9 mouse cellular contexts compared by ENCODE assay signal in the genomic region with DNA sequence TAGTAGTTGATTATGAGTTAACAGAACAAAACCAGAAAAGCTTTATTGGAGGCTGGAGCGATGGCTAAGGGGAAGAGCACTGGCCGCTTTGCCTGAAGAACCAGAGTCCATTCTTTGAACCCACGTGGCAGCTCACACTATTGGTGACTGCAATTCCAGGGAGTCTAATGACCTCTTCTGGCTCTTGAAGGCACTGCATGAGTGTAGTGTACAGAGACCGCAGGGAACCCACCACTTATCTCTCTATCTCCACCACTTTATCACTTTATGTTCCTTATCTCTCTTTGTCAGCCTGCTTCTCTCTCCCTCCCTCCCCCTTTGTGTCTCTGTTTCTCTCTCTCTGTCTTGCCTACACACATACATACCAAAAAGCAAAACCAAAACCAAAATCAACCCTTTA.
DNase-seq lines count a peak whose midpoint lies in the region; ATAC-seq and TF ChIP-seq lines count a peak whose summit lies in the region.
"Had no signal": no experiment of that assay in that cellular context is flagged by ENCODE, and none has a peak within 500 bp of the region (broad histone marks: within the 10 kb centered on the region; RNA-seq: fewer than 3 reads in every experiment).

No protein-coding gene starts in this region.

- TF ChIP-seq POLR2A in testis, adult 2 months (IDR thresholded peaks at IDR 0.05; ENCODE audit: control insufficient read depth, low read depth, low read length) = no peak

- no peaks in the 10 kb centered on the region for H3K9me3 ChIP-seq in forebrain, embryonic 11.5 days (ENCODE audit: control insufficient read depth, low read length)
- no peaks in the 10 kb centered on the region for H3K9me3 ChIP-seq in forebrain, embryonic 10.5 days
- no peaks in the 10 kb centered on the region for H3K9me3 ChIP-seq in forebrain, embryonic 14.5 days (replicated peaks; ENCODE audit: control insufficient read depth, low read length)
- H3K9me3 ChIP-seq in kidney, postnatal 0 days (replicated peaks; ENCODE audit: low read length) = no peaks in the 10 kb centered on the region
- no peaks in the 10 kb centered on the region for H3K9me3 ChIP-seq in megakaryocyte, embryonic 14.5 days

- DNase-seq in forebrain, embryonic 11.5 days (ENCODE audit: low spot score) = peak; percentile 48
- DNase-seq in forebrain, embryonic 10.5 days (ENCODE audit: extremely low spot score, low spot score) = no peak
- DNase-seq in testis, postnatal 14 days (ENCODE audit: low spot score) = no peak
- peak; percentile 61 for DNase-seq in forebrain, embryonic 14.5 days (ENCODE audit: low spot score)
- peak; percentile 71 for DNase-seq in kidney, postnatal 0 days (ENCODE audit: low spot score)
- DNase-seq in thymus, postnatal 4 days = peak; percentile 59

- H3K4me3 ChIP-seq in forebrain, embryonic 11.5 days (ENCODE audit: low read depth, low read length) = no peak overlapping the region
- no peak overlapping the region for H3K4me3 ChIP-seq in forebrain, embryonic 10.5 days
- H3K4me3 ChIP-seq in testis, adult 2 months (ENCODE audit: control insufficient read depth, low read depth, low read length) = no peak overlapping the region
- no peak overlapping the region for H3K4me3 ChIP-seq in forebrain, embryonic 14.5 days (ENCODE audit: low read depth, low read length)
- H3K4me3 ChIP-seq in kidney, postnatal 0 days (replicated peaks; ENCODE audit: low read depth, low read length) = no peak overlapping the region
- peak overlapping the region; percentile 71 for H3K4me3 ChIP-seq in megakaryocyte, embryonic 14.5 days (replicated peaks)
- H3K4me3 ChIP-seq: myocyte had no signal

- no peak overlapping the region for H3K27ac ChIP-seq in forebrain, embryonic 11.5 days (ENCODE audit: low read depth, low read length)
- H3K27ac ChIP-seq in forebrain, embryonic 10.5 days = no peak overlapping the region
- H3K27ac ChIP-seq in testis, adult 2 months (ENCODE audit: control insufficient read depth, insufficient read depth, low read depth, low read length) = no peak overlapping the region
- no peak overlapping the region for H3K27ac ChIP-seq in forebrain, embryonic 14.5 days (ENCODE audit: low read depth, low read length)
- no peak overlapping the region for H3K27ac ChIP-seq in kidney, postnatal 0 days

- H3K4me1 ChIP-seq in forebrain, embryonic 11.5 days (replicated peaks; ENCODE audit: control insufficient read depth, insufficient read depth, low read length) = peaks cover 7% of the 10 kb centered on the region; the same call in 1 of the 2 replicates
- H3K4me1 ChIP-seq in forebrain, embryonic 10.5 days = peaks cover 24% of the 10 kb centered on the region
- no peaks in the 10 kb centered on the region for H3K4me1 ChIP-seq in testis, adult 2 months (ENCODE audit: control insufficient read depth, insufficient read depth, low read length)
- peaks cover 13% of the 10 kb centered on the region for H3K4me1 ChIP-seq in forebrain, embryonic 14.5 days (ENCODE audit: control insufficient read depth, insufficient read depth, low read length)
- no peaks in the 10 kb centered on the region for H3K4me1 ChIP-seq in kidney, postnatal 0 days (replicated peaks; ENCODE audit: insufficient read depth, low read length)
- peaks cover 15% of the 10 kb centered on the region for H3K4me1 ChIP-seq in megakaryocyte, embryonic 14.5 days

- no peak overlapping the region for H3K9ac ChIP-seq in forebrain, embryonic 11.5 days (ENCODE audit: low read length)
- H3K9ac ChIP-seq in forebrain, embryonic 14.5 days (ENCODE audit: low read length) = no peak overlapping the region
- H3K9ac ChIP-seq in kidney, postnatal 0 days (ENCODE audit: low read depth, low read length) = no peak overlapping the region

- 69% methylated on average over 4 of the region's 4 CpGs for WGBS in forebrain, embryonic 11.5 days
- 68% methylated on average over 4 of the region's 4 CpGs for WGBS in forebrain, embryonic 10.5 days
- WGBS in forebrain, embryonic 14.5 days = 59% methylated on average over 4 of the region's 4 CpGs
- WGBS in kidney, postnatal 0 days = 36% methylated on average over 4 of the region's 4 CpGs

- TF ChIP-seq CTCF in testis, adult 2 months (IDR thresholded peaks at IDR 0.05; ENCODE audit: control insufficient read depth, insufficient read depth, insufficient replicate concordance, low read depth, low read length) = peak; percentile 36; the same call in 1 of the 2 replicates
- peak; percentile 84 for TF ChIP-seq CTCF in kidney, postnatal 0 days (IDR thresholded peaks at IDR 0.05; ENCODE audit: low read depth)

- no peak overlapping the region for H3K4me2 ChIP-seq in forebrain, embryonic 11.5 days (ENCODE audit: low read depth, low read length, severe bottlenecking)
- no peak overlapping the region for H3K4me2 ChIP-seq in forebrain, embryonic 14.5 days (ENCODE audit: low read length)
- H3K4me2 ChIP-seq in kidney, postnatal 0 days (ENCODE audit: low read length) = no peak overlapping the region

- H3K27me3 ChIP-seq in forebrain, embryonic 11.5 days (ENCODE audit: control insufficient read depth, insufficient read depth, low read length) = no peaks in the 10 kb centered on the region
- H3K27me3 ChIP-seq in forebrain, embryonic 10.5 days (ENCODE audit: poor library complexity, severe bottlenecking) = no peaks in the 10 kb centered on the region
- no peaks in the 10 kb centered on the region for H3K27me3 ChIP-seq in testis, adult 2 months (ENCODE audit: control insufficient read depth, insufficient read depth, low read length)
- no peaks in the 10 kb centered on the region for H3K27me3 ChIP-seq in forebrain, embryonic 14.5 days (replicated peaks; ENCODE audit: control insufficient read depth, insufficient read depth, low read length)
- no peaks in the 10 kb centered on the region for H3K27me3 ChIP-seq in kidney, postnatal 0 days (ENCODE audit: insufficient read depth, low read length)
- no peaks in the 10 kb centered on the region for H3K27me3 ChIP-seq in megakaryocyte, embryonic 14.5 days (replicated peaks)

- no peaks in the 10 kb centered on the region for H3K36me3 ChIP-seq in forebrain, embryonic 11.5 days (ENCODE audit: control insufficient read depth, insufficient read depth, low read length)
- peaks cover 63% of the 10 kb centered on the region for H3K36me3 ChIP-seq in forebrain, embryonic 10.5 days (replicated peaks)
- H3K36me3 ChIP-seq in testis, adult 2 months (ENCODE audit: control insufficient read depth, insufficient read depth, low read length) = no peaks in the 10 kb centered on the region
- peaks cover 27% of the 10 kb centered on the region for H3K36me3 ChIP-seq in forebrain, embryonic 14.5 days (ENCODE audit: control insufficient read depth, insufficient read depth, low read length)
- H3K36me3 ChIP-seq in kidney, postnatal 0 days (ENCODE audit: insufficient read depth, low read length) = peaks cover 3% of the 10 kb centered on the region; the same call in 1 of the 2 replicates
- H3K36me3 ChIP-seq in megakaryocyte, embryonic 14.5 days (replicated peaks; ENCODE audit: low read length) = peaks cover 34% of the 10 kb centered on the region

- ATAC-seq in forebrain, embryonic 11.5 days (replicated peaks; ENCODE audit: low FRiP score) = no peak
- ATAC-seq in forebrain, embryonic 14.5 days = 0 out of 2 replicates have a peak, but pooled peaks have one; percentile 24
- peak; percentile 87 for ATAC-seq in kidney, postnatal 0 days (replicated peaks; ENCODE audit: low FRiP score, low read depth)

Comparison
In these comparisons a context has a peak if more than half of its experiments do, and no peak if none do; other contexts are left out.
1. DNase-seq: peak in forebrain, embryonic 11.5 days (single experiment), forebrain, embryonic 14.5 days (single experiment), kidney, postnatal 0 days (single experiment) and thymus, postnatal 4 days (single experiment); none in forebrain, embryonic 10.5 days (single experiment) and testis, postnatal 14 days (single experiment).